Mouse (Mus musculus) gastrocnemius, adult 8-10 months (tissue): ENCODE data around the gene Adamts17. TPM values are rescaled to one million over a fixed set of nuclear protein-coding genes. Genes with fewer than 3 reads are reported as not detected.

Experiments used
- DNase-seq, 2 experiments: peaks; one replicate each; pipeline ENCODE4 v3.0.0; 2022; ENCODE audit warnings: low spot score in 2 of 2
- total RNA-seq, 4 experiments: library from RNA; stranded (reverse); gene quantifications; 2 replicates each; pipeline ENCODE4 v1.2.4; 2022

Gene Adamts17
- total RNA-seq, 4 experiments from 2014 or later = 0.38 to 0.49 TPM; not detected in 2

- DNase-seq = no peak
Measured at GRCm38 (mm10) chr7:67183786-67184185, 344.3 kb downstream of the Adamts17 start.

DNA sequence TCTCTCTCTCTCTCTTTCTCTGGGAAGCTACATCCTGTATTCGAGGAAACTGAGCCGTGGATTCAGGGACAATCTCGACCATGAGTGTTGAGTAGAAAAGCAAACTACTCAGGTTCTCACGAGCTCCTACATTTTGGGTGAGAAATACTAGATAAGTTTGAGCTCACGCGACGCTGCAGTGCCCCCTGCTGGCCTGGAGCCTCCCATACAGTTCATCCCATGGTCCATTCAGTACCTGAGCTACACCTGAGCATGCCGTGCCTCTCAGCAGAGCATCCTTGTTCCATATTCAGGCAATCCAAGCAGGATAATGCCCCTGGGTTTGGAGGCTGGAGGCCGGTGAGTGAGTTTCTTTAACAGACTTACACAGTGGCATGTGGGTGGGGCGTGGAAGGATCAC lies 359.9 kb downstream of the Adamts17 start:
- DNase-seq = peak in 1 of 2 experiments; percentile 31

Other genes starting within 250 kb of the Adamts17 start
- gene Asb7, start 150.1 kb upstream of the Adamts17 start, total RNA-seq = 10 to 100 TPM in 1 of 4 experiments, 1 to 10 TPM in 3; 7.1 to 10.8 (median 9.2) TPM
- gene Lins1, start 149.8 kb upstream of the Adamts17 start, total RNA-seq = 1 to 10 TPM; 5.2 to 6.0 (median 5.6) TPM
- under 1 TPM in 2 of 4 experiments, not detected in 2; 0.25 to 0.51 TPM for gene Cers3, start 96.2 kb upstream of the Adamts17 start, total RNA-seq